Mouse (Mus musculus): Measurements from ENCODE around the gene Phgr1.

The Phgr1 gene

GRCm38 (mm10) chr2:118751896-118752791 is 20.4 kb upstream of the Phgr1 start:
- peak; percentile 3 for DNase-seq

GRCm38 (mm10) chr2:118752792-118753108 is 19.8 kb upstream of the Phgr1 start:
- DNase-seq, result no peak

DNA sequence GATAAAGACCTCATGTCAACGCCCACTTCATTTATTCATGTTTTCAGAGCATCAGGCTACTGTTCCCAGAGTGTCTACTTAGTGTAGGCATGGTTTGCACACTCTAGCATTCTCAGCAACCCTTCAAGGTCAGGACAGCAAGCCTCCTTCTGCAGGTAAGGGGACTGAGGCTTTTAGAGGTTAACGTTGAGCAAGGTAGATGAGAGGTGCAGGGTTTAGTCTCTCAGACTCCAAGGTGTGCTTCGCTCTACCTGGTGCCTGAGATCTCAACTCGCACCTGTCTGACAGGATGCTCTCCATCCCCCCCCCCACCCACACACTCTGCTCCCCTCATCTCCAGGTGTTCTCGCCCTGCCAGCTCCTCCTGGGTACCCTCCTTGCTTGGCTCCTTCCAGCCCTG is 18.4 kb upstream of the Phgr1 start:
- DNase-seq, result no peak

- DNase-seq, result peak; percentile 2
Measured at GRCm38 (mm10) chr2:118755407-118755806, 17.2 kb upstream of the Phgr1 start.

GRCm38 (mm10) chr2:118756103-118756502 is 16.5 kb upstream of the Phgr1 start:
- no peak for DNase-seq

- DNase-seq, result no peak
Measured at GRCm38 (mm10) chr2:118759828-118760227, 12.7 kb upstream of the Phgr1 start.

DNA sequence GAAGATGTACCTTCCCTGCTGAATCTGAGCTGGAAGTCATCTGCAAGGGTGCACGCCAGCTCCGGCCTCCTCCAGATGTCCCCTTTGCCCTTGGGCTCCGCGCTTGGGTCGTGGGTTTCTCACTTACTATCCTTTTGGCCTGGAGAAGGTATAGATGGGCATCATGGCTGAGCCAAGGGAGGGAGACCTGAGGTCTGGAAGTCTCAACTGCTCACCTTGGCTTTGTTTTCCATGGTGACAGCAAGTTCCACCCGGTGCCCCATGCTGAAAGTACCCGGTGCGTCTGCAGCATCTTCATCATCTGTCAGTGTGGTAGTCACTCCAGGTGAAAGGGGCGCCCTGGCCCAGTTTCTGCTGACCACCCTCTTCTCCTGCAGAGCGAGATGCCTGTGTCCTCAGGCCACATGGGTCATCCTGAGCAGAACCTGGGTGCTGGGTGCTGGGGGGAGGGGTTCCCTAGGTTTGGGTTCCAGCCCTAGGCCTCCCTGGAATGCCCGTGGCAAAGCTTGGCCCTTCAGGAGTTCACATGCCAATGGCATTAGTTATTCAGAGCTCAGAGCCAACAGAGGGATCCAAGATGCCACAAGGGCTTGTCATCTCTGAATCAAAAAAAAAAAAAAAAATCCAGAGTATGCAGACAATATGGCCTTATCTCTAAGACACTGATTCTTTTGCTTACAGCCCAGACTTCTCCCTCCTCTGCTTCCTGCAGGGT is 12.1 kb upstream of the Phgr1 start:
- DNase-seq, result no peak

DNA sequence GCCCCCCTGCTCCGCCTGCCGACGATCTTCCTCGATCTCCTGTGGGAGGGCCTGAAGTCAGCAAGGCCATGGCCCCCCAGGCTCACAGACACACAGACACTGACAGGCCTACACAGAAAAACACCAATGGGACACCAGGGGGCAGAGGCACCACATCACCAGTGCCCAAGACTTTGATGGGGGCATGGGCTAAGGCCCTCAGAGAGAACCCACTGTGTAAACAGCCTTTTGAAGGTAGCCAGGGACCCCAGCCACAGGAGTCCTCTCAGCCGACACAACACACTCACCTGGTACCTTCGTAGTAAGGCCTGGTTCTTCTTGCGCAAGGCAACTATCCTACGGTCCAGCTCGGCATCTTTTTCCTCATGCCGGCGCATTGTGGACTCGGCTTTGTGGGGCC is 11.2 kb upstream of the Phgr1 start:
- no peak for DNase-seq

DNA sequence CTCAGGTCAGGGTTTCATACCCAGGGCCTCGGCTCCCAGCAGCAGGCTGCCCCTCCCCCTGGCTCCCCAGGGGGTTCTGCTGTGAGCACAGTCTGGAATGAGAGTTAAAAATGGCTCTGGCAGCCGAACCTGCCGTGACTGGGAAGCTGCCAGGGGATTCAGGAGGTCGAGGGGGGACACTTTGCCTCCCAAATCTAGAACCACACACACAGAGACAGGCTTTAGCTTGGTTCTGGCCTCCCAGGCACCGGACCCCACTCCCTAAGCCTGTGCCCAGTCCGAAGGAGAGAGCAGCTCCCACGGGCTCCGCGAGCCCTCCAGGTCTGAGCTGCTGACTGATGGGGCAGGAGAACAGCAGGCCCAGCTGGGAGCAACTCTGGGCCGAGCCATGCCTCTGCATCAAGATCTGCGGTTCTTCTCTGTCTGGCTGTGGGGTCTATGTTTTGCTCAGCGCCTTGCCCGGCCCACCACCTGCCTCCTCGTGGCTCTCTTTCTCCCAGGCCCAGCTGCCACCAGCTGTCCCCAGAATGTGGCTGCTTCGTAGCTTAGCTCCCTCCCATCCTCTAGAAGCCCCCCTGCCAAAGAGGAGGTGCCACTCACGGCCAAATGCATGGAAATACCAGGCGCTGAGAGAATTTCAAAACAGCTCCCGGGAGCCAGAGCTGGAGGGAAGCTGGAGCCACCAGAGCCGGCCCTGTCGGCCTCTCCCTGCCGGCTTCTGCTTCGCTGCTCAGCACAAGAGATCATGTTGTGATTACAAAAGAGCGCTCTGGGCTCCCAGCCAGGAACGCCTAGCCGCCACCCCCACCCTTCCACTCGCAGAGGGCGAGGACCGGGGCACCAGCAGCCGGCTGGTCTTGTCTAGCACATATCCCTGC is 10.4 kb upstream of the Phgr1 start, which contains the start of gene Ccdc9b:
TSS of gene Ccdc9b (minus strand) at position 756 of the 878 bp plus-strand sequence.
- peak; percentile 89 for DNase-seq

DNA sequence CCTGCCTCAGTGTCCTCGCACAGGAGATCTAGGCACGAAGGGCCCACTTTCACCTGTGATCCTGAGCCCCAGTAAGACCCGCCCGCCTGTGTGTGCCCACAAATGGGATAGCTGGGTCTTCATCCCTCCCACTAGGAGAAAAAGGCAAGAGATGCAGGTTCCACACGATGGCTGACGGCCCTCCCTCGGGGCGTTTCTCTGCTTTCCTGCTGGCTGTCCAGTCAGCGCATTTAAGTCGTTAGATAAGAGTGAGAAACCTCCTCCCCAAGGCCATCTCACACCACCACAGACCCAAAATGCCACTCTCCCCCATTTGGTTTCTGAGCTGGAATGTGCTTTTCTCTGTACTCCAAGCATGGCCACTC is 9.8 kb upstream of the Phgr1 start:
- no peak for DNase-seq

- no peak for DNase-seq
Measured at GRCm38 (mm10) chr2:118763469-118763868, 9.1 kb upstream of the Phgr1 start.

GRCm38 (mm10) chr2:118764094-118764831 is 8.3 kb upstream of the Phgr1 start:
- peak; percentile 65 for DNase-seq

- no peak for DNase-seq
Measured at GRCm38 (mm10) chr2:118764875-118765274, 7.7 kb upstream of the Phgr1 start.

DNA sequence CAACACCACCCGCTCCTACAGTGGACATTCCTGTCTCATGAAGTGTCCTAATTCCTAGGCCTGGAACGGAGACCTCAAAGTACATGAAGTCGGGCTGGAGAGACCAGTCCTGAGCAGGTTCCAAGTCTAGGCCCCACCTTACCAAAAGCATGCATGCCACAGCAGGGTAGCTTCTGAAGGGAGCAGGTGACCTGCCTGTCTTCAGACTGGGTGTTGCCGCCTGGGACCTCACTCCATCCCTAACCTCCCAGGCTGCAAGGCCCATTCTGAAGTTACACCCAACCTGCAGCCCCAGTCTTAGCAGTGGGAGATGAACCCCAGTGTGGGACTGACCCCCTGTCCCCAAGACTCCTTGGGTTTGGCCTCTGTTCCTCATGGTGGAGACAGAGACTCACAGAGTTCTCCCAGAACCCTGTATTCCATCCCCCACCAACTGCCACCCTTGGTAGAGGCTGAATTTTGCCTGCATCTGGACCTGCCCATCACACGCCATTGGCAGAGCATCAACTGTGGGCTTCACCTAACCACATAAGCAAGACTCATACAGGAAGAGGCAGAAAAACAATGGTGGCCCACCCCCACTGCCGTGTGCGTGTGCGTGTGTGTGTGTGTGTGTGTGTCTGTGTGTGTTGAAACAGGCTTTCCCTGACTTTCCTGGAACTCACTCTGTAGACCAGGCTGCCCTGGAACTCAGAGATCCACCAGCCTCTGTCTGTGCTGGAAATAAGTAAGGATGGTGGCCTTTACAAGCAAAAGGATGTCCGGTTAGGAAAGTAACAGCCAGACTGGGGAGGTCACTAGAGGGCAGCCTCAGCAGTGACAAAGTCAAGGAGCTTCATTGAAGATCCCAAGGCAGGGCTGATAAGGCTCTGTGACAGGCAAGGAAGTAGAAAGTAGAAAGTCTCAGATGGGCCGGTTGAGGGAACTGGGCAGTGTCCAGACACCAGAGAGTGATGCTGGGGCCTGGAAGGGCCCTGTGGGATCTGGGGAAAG is 6.2 kb upstream of the Phgr1 start:
- DNase-seq, result no peak

GRCm38 (mm10) chr2:118774536-118774935 is 2.0 kb downstream of the Phgr1 start:
- DNase-seq, result no peak

DNA sequence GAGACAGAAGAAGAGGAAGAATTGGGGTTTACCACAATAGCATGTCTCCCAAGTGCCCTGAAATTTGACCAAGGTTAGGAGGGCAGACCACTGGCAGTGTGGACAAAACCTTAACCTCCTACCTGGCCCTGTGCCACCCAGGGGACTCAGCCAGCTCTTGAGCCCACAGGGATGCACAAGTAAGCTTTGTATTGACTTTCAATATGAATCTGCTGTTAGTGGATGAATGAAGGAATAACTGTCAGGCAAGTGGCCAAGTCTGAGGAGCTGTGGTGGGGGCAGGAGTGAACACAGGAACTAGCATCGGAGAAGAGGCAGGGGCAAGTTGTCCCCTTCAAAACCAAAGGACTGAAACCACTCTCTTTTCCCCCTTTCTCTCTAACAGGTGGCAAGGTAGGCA is 2.8 kb downstream of the Phgr1 start:
- DNase-seq, result peak; percentile 50

DNA sequence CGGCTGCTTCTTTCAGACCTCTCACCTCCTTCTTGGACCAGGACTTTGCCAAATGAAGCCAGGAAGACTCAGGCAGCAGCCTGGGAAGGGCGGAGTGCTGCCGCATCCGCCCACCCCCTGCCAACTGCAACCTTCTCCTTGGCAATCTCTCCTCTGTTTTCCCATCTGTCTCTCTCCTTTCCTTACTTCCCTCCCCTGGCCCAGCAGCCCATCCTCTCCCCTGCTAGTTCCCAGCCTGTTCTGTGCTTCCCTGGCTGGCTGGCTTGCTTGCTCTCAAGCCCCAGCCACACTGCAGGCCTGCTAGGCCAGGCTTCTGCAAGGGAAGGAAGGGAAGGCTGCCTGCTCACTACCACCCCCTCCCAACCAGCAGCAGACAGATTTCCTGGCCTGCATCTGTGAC is 3.3 kb downstream of the Phgr1 start:
- DNase-seq, result peak; percentile 70

DNA sequence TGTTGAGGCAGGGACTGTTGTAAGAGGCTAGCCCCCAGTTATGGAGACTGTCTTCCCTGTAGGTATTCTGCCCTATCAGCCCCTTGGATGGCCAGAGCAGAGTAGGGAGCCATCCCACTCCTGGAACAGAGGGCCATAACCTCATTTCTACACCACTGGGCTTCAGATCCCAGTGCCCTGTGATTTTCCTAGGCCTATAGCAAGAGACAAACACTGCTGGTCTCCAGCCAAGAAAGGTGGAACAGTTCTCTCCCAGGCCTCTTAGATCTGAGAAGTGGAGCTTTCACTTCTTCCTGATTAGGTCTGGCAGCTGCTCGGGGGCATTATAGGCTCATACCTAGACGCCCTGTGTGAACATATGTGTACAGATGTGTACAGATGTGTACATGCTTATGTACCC is 3.7 kb downstream of the Phgr1 start:
- peak; percentile 39 for DNase-seq

DNA sequence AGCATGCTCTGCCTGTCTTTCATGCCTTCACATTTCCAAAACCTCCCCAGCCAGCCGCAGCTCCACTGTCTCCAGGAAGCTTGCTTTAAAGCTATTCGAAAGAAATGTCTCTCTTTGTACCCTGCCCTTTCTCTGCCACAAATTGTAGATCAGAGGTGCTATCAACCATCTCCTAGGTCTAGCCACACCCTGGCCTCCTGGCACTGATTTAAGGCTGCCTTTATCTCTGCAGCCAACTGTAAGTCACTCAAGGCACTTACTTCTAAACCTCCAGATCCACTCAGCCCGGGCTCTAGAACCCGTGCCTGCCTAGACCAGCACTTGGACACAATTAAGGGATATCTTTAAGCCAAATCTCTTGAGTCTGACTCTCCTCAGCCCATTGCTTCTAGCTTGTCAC is 5.8 kb downstream of the Phgr1 start:
- no peak for DNase-seq

GRCm38 (mm10) chr2:118779065-118779464 is 6.5 kb downstream of the Phgr1 start:
- peak; percentile 48 for DNase-seq

Measured in cerebellum, adult 11 months (tissue).